Mouse (Mus musculus) liver, postnatal 0 days (tissue): ENCODE results near the gene Olfr1356.

Experiments
- CTCF ChIP-seq: sonication (generic); IDR thresholded peaks from 2 replicates; pipeline ENCODE4 v1.5.1; 2016; ENCODE audit warnings: antibody characterized with exemption, low read depth
- EP300 ChIP-seq: IDR thresholded peaks from 2 replicates; pipeline ENCODE4 v1.6.1; 2016; ENCODE audit warnings: antibody characterized with exemption, low read depth, mild to moderate bottlenecking

- TF ChIP-seq CTCF = no peak
- no peak for TF ChIP-seq EP300
These were observed 50.5 kb downstream of the Olfr1356 start for GRCm38 (mm10) chr10:78801449-78801848.
